Mouse (Mus musculus) layer of hippocampus, adult 9-10 months (tissue): ENCODE measurements around the gene BC051665.

ENCODE experiments used
- DNase-seq: peaks from one replicate; pipeline ENCODE4 v3.0.0; 2022; ENCODE audit warnings: low spot score

BC051665 gene

GRCm38 (mm10) chr13:60743381-60744077, 42.6 kb downstream of the BC051665 start:
- no peak for DNase-seq

- DNase-seq = no peak
Observed at GRCm38 (mm10) chr13:60742611-60743010, 43.6 kb downstream of the BC051665 start.

GRCm38 (mm10) chr13:60740248-60740647, 45.9 kb downstream of the BC051665 start:
- no peak for DNase-seq

GRCm38 (mm10) chr13:60738429-60738828, 47.7 kb downstream of the BC051665 start:
- DNase-seq = no peak

GRCm38 (mm10) chr13:60737632-60738324, 48.4 kb downstream of the BC051665 start:
- no peak for DNase-seq

- DNase-seq = no peak
Observed at GRCm38 (mm10) chr13:60736421-60737105, 49.6 kb downstream of the BC051665 start.

GRCm38 (mm10) chr13:60735306-60735705, 50.9 kb downstream of the BC051665 start:
- no peak for DNase-seq
